Mouse (Mus musculus) liver, adult 2 months (tissue): Measurements from ENCODE around the gene Patl2.

ENCODE experiments used
- CTCF ChIP-seq: fragments of 200-500 bp; IDR thresholded peaks from 2 replicates; pipeline ENCODE4 v1.5.1; 2011; ENCODE audit warnings: low read depth, low read length, control low read depth
- POLR2A ChIP-seq: fragments of 200-500 bp; IDR thresholded peaks from 2 replicates; pipeline ENCODE4 v1.6.1; 2011; ENCODE audit warnings: low read length, control low read depth; ENCODE audit not compliant: insufficient read depth; ENCODE audit errors: extremely low read depth

DNA sequence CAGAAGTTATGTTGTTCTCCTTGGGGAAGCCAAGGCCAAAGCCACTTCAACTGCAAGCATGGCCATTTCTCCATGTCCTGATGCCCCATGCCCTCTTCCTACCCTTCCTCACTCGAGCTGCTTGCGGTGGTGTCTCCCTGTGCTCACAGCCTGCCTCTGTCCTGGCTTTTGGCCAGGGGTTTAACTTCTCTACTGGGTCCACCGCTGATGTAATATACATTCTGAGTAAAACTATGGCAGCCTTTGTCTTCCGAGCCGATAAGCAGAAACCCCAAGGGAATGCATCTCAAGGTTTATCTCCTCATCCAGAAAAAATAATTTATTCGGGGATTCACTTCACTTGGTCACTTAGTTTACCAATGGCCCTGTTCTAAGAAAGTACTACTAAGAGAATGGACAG, 39.3 kb downstream of the Patl2 start:
- TF ChIP-seq CTCF (no peak), POLR2A (no peak)
